Mouse (Mus musculus) large intestine, adult 2 months (tissue): ENCODE data around the gene Rdm1. TPM values are rescaled to one million over a fixed set of nuclear protein-coding genes. Genes with fewer than 3 reads are reported as not detected.
"Not testable (repeated sequence)": the region's sequence is repeated elsewhere in the genome, so short reads cannot be mapped to it uniquely, and the experiment has no call there.

ENCODE experiments used
- DNase-seq: peaks from one replicate; pipeline ENCODE4 v3.0.0-alpha.2; 2012; ENCODE audit warnings: low read depth, low spot score
- WGBS: fragments of 180-500 bp; shearing (Covaris S2); methylation state at CpG from one replicate; pipeline ENCODE4 v1.1.7; 2018; 5-methylcytosine and 5-hydroxymethylcytosine counted together
- polyA plus RNA-seq: library from polyadenylated mRNA; depleted of rRNA; stranded (reverse); fragments of >200 nt; gene quantifications from 2 replicates; pipeline ENCODE4 v1.2.3, GENCODE M21; 2012; rRNA removed

Rdm1 gene
- 26.1 and 26.7 TPM in 2 replicates for polyA plus RNA-seq

DNA sequence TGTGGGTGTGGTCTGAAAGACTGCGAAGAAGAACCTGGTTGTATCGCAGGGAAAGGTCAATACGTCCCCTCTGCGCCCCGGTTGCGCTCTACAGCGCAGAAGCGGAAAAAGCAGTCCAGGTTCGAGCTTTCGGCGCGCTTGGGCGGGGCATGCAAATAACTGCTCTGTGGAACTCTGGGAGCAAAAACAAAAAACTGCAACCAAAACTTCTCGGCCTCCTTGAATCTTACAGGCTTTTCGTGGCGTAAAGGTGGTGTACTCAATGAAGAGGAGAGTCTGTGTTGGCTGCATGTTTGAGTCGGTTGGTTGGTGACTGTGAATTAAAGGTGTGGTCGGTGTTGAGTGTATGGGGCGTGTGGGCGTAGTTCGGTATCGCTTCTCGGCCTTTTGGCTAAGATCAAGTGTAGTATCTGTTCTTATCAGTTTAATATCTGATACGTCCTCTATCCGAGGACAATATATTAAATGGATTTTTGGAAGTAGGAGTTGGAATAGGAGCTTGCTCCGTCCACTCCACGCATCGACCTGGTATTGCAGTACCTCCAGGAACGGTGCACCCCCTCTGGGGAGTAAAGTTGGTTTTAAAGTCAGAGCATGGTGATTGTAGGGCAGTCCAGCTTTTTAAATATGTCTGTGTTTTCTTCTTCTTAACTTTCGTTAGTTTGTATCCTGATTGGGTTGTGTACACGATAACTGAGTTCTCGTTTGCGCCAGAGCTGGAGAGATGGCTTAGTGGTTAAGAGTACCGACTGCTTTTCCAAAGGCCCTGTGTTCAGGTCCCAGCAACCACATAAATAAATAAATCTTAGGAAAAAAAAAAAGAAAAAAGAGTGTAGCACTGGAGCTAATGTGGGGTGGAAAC is at the start of gene Rdm1:
Rdm1 (plus strand) TSS at position 201 of the 862 bp plus-strand sequence.
- under 1% methylated on average over 34 of the region's 34 CpGs for WGBS
- DNase-seq: peak; percentile 75

DNA sequence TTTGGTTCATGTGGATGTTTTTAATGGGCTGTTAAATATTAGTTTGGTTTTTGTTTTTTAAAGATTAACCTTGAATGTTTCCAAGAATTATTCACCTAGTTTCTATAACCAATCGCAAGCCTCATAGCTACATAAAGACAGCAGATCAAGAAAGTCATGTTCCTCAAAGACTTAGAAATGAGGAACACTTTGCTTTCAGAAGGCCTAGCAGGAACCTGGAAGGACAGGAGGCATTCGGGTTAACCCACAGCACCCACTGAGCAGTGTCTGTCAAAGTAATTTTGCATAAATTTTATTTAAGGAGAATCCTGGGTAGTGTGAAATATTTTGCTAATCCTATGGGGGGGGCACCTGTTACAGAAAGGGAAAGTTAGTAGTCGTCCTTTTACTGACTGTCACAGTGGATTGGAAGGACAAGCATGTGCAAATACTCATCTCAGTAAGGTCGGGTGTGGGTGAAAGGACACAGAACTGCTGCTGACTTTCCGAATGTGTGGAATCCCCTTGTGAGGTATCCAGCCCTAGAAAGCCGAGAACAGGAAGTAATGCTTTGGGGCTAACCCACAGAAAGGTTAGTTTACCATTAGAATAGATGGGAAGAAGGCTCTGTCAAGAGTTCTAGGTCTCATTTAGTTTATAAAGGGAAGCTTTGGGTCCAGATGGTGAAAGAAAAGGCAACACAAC is 45.8 kb upstream of the Rdm1 start:
- DNase-seq: no peak
- WGBS: 67% methylated on average over 6 of the region's 6 CpGs

DNA sequence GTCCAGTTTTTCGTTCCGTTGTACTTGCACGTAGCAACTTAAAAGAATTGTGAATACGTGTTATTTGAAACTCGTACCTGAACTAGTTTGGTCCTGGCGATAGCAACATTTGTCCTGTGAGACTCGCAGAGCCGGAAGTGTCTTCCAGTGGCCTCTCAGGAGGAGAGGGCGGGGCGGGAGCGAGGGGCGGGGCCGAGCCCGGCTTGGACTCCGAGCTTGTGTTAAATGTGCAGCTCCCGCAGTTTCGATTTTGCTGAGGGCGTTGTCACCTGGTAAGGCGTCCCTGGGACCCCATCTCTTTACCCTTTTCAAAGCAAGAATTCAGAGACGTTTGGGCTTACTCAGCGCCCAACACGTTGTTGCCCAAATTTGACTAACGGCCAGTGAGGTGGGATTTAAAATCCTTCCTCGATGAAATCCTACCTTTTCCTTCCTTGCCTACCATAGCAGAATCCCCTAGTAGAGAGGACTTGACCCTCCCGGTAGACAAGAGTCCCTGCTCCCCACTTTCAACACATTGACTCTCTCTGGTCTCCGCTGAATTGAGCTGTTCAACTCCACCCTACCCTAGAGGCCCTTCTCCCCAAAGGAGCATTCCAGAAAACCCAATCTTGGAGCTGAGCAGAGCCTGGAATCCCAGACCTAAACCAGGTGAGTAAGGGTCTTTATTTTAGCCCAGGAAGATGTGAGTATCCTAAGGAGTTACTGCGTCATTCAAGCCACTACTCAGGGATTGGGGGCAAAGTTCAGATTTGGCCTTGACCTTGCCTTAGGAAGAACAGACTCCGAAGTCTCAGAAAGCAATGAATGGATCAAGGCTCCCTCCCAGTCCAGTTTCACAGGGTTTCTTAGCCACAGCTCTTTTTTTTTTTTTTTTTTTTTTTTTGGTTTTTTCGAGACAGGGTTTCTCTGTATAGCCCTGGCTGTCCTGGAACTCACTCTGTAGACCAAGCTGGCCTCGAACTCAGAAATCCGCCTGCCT is 44.6 kb upstream of the Rdm1 start, which contains the start of gene Tmem106a:
Tmem106a (plus strand) TSS at position 189 of the 982 bp plus-strand sequence.
- WGBS: 10% methylated on average over 31 of the region's 31 CpGs
- peak; percentile 75 for DNase-seq

DNA sequence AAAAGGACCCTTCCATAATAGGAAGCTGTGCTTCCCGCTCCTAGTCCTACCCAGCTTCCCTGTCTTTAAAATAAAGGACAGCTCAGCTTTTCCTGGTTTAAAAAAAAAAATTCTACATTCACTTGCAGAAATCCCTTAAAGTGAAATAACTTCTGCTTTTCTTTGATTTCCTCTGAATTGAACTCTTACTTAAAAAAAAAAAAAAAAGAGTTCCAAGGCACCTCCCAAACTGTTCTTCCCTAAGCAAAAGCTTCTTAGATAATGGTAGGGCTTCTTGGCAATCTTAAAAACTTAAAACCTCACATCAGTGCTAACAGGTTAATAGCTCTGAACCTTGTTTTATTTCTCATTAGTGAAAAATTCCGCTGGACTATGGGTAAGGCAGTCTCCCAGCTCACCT is 43.8 kb upstream of the Rdm1 start:
- DNase-seq: no peak

DNA sequence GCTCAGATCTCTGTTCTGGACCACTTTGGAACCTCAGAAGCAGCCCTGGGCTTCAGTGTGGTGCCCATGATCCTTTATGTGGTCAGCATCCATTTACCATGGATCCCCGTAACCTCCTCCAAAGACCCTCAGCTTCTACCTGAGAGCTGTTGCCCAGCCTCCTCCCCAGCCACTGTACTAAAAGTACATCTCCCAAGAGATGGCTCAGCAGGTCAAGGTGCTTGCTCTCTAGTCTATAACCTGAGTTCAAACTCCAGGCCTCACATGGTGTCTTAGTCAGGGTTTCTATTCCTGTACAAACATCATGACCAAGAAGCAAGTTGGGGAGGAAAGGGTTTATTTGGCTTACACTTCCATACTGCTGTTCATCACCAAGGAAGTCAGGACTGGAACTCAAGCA is 42.0 kb upstream of the Rdm1 start:
- WGBS: 97% methylated on average over 1 of the region's 1 CpGs
- not testable (repeated sequence) for DNase-seq

More for the DNA sequence above, 43.8 kb upstream of the Rdm1 start:
- WGBS: 97% methylated on average over 2 of the region's 2 CpGs

DNA sequence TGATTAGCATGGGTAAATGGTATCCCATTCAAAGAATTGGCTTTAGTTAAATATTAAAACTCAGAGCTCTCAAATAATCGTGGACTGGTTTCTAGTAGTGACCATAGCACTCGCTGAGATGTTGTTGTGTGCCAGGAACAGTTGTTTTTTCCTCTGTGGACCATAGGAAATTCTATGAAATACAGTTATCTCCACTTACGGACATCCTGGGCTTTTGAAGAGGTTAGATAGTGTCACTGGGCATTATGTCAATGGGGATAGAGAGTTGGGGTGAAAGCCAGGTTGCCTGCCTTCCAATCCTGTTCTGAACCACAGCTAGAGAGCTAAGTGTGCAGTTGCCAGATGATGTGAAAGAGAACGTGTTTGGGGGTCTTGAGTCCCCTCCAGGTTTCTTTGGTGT is 41.2 kb upstream of the Rdm1 start:
- no peak for DNase-seq
- WGBS: 77% methylated on average over 4 of the region's 4 CpGs

DNA sequence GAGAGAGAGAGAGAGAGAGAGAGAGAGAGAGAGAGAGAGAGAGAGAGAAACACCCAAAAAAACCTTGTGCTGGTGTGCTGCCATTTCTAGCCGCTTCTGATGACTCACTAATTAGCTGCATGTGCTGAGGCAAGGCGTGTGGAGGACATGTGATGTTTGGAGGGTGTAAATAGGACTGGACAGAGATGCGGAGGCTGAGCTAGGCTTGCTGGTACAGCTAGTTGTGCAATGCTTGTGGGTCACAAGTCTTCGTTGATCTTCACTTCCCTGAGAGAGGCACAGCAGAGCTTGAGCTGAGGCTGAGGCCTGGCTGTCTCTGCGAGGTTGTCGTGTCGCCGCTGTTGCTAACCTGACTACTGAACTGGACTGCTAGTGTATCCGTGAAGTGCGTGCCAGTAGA is 39.3 kb upstream of the Rdm1 start:
- DNase-seq: no peak

DNA sequence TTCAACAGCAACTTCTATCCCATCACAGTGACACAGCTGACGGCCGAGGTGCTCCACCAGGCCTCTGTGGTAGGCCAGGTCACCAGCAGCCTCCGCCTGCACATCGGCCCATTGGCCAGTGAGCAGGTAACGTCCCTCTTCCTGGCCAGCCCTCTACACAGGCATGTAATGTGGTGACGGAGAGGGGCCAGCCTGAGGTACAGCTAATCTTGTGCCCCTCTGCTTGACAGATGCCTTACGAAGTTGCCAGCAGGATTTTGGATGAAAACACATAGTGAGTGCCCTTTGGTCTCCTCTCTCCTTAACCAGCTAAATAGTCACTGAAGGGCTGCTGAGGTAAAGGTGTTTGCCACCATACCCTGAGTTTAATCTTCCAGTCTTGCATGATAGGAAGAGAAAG is 38.1 kb upstream of the Rdm1 start:
- 91% methylated on average over 7 of the region's 7 CpGs for WGBS
- DNase-seq: no peak

More for the DNA sequence above, 39.3 kb upstream of the Rdm1 start:
- WGBS: 84% methylated on average over 10 of the region's 10 CpGs

DNA sequence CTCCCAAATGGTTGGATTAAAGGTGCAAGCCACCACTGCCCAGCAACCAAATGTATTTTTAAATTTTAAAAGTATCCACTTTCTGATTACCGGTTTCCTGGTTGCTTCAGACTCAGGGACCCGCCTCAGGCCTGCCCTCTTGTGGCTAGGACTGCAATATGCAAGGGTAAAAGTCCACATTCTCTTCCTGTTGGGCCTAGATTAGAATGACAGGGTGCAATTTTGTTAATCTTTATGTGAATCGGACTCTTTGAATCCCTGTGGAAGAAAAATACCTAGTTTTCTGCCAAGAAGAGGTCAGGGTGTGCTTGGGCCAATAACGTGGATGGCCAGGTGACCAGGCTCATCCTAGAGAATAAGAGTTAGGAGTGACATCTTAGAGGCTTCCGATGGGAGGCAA is 37.6 kb upstream of the Rdm1 start:
- DNase-seq: peak; percentile 83
- WGBS: 10% methylated on average over 5 of the region's 5 CpGs

DNA sequence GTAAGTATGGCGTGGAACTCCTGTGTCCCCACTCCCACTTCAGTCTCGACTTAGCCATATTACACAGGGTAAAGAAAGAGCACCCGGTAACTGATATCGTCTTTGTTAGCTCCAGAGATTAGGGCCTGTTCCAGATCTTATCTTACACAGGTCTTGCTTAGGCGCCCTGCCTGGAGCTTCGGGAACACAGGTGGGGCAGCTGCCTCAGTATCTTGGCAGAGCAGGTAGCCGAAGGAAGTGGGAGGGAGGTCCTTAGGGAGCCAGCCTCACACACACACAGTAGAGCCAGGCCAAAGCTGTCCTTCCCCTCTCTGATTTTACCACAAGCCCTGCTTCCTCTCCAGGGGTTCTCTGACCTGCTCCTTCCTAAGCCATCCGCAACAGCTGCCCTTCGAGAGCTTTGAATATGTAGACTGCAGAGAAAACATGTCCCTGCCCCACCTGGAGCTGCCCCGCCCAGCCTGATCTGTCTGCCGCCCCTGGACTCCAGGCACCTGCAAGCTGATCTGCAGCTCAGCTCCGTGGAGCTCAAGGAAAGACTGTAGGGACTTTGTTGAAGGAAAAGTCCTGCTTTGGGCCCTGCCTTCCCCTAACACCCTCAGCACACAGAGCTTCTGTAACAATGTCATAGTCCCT is 36.9 kb upstream of the Rdm1 start:
- WGBS: 34% methylated on average over 12 of the region's 12 CpGs
- DNase-seq: no peak

DNA sequence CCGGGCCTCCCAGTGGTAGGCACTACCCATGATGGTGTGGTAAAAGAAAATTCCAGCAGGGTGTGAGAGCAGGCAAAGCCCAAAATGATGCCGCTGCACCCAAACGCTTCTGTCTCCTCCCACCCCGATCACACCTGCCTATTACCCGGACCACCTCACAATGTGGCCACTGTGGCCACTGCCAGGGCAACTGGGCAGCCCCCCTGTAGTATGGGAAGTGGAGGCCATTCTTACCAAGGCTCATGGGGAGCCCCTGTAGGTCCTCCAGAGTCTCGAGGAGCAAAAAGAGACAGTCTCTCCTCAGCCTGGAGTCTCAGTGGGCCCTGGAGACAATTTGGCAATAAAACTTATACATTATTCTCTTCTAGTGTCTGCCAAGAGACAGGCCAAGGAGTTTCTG is 27.8 kb upstream of the Rdm1 start, which contains the start of gene Gm11634:
Gm11634 (minus strand) TSS at position 101 of the 400 bp plus-strand sequence.
- DNase-seq: no peak
- 69% methylated on average over 6 of the region's 6 CpGs for WGBS

DNA sequence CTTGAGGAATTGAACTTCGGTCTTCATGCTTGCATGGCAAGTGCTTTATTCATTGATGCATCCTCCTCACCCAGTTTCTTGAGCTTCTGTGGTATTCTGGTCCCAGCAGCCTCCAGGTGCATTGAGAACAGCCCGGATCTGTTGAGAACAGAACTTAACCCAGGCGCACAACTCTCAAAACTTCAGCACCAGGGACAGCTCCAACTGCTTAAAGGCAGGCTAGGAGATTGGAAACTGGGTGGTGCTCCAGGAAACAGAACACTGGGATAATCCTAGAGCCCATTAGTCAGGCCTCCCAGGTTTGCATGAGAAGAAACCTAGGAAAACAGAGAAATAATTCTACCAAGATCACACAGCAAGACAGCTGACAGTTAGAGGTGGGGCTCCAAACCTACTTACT is 24.5 kb upstream of the Rdm1 start:
- WGBS: 5% methylated on average over 3 of the region's 3 CpGs
- DNase-seq: peak; percentile 88

DNA sequence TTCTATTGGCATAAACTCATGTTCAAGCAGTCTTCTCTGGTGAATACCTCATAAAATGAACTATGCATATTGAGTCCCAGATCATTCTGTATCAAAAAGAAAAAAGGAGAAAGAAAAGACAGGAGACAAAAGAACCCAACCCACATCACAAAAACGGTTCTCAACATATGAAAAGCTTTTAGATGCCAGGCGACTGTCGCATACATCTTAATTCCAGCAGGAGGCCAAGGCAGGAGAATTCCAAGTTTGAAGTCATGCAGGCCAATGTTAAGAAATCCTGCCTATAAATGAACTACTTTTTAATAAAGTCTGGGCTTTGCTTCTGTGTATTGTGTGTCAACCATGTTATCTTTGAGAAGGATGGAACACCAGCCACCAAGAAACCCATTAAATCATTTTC is 22.9 kb upstream of the Rdm1 start:
- DNase-seq: no peak
- 8% methylated on average over 3 of the region's 3 CpGs for WGBS

DNA sequence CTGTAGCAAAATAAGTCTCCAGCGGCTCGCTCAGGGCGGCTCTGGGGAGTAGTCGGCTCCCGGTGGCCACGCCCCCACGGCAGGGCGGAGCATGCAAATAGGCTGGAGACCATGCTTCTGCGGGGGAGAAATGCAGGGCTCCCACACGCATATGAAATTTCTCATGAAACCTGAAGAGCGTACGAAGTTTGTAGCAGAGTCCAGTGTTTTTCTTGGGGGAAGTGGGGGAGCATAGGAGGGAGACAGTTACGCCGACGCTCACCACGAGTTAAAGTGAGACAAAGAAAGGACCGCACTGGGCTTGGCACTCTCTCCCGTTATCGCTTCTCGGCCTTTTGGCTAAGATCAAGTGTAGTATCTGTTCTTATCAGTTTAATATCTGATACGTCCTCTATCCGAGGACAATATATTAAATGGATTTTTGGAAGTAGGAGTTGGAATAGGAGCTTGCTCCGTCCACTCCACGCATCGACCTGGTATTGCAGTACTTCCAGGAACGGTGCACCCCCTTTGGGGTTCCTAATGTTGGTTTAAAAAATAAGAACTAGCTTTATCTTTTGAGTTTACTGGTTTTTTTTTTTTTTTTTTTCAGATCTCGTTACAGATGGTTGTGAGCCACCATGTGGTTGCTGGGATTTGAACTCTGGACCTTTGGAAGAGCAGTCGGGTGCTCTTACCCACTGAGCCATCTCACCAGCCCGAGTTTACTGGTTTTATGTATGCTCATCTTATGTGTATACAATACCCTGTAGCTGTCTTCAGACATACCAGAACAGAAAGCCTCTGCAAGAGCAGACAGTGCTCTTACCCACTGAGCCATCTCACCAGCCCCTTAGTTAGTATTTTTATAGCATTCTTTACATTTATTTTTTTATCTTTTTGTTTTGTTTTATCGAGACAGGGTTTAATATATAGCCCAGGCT is 22.2 kb upstream of the Rdm1 start:
- DNase-seq: peak; percentile 45
- 1% methylated on average over 30 of the region's 30 CpGs for WGBS

DNA sequence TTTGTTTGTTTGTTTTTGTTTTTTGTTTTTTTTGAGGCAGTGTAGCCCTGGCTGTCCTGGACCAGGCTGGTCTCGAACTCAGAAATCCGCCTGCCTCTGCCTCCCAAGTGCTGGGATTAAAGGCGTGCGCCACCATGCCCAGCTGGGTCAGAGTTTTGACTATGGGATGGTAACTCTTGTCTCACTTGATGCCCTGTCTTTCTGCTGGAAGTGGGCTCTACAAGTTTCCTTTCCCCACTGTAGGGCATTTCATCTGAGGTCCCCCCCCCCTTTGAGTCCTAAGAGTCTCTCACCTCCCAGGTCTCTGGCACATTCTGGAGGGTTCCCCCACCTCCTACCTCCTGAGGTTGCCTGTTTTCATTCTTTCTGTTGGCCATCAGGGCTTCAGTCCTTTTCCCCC is 19.9 kb upstream of the Rdm1 start:
- 83% methylated on average over 4 of the region's 4 CpGs for WGBS
- not testable (repeated sequence) for DNase-seq

DNA sequence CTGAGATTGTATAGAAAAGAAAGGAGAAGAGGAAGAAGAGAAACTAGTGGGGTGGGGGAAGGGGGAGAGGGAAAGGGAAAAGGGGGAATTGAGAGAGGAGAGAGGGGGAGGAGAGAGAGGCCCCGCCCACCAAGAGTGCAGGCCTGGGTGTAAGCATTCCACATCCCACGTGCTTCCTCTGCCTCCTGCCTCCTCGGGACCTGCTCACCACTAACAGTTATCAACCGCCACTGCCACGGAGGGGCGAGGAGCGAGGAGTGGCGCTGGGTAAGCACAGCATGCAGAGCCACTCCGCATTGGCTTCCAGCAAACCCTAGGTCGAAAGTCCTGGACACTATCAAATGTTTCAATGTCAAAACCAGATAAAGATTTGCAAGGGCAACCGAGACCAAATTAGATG is 16.6 kb upstream of the Rdm1 start:
- no peak for DNase-seq
- WGBS: 10% methylated on average over 11 of the region's 11 CpGs

DNA sequence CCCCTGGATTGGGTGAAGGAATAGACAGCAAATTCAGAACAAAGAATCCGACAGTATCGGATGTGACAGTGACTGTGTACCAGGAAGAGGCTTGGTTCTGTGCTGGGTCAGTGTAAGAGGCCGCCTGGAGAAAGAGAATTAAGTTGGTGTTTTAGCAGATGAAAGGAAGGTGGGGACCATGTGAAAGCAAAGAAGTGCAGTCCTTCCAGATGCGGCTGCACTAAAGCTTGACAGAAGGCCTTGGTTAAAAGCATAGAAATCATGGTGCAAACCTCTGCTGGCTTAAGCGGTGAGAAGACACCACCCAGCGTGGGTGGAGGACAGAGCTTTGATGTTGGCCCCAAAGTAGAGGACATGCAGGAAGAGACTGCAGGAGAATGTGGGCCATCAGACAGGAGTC is 13.4 kb upstream of the Rdm1 start:
- WGBS: 70% methylated on average over 6 of the region's 6 CpGs
- no peak for DNase-seq

DNA sequence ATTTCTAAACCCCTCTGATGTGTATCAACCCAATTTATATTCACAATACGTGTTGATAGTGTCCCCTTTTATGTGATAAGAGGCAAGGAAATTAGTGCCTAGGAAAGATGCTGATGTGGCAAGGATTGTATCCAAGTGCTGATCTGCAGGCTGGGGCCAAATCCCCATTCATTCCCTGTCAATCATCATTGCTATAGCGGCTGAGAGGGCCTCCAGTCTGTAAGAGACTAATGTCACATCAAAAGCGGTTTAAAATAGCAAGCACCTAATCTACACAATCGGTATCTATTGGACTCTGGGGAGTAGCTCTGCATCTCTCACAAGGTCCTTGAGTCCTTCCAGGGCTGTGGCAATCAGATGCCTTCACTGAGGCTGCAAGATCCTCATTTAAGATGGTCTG is 12.9 kb upstream of the Rdm1 start:
- no peak for DNase-seq
- WGBS: 84% methylated on average over 4 of the region's 4 CpGs
